Mouse (Mus musculus): ENCODE results near the gene Fmo4.

- TF ChIP-seq EP300 (IDR thresholded peaks at IDR 0.05) (no peak), CTCF (IDR thresholded peaks at IDR 0.05) (no peak)
Measured at GRCm38 (mm10) chr1:162859996-162860605, 46.3 kb upstream of the Fmo4 start.
